Mouse (Mus musculus): ENCODE results near the gene Slc9a8.

Gene Slc9a8

GRCm38 (mm10) chr2:167447629-167448028, 26.1 kb downstream of the Slc9a8 start:
- no peak for DNase-seq (ENCODE audit: low read depth in 2 of 2, low spot score in 2 of 2)

- no peak for DNase-seq (ENCODE audit: low read depth in 2 of 2, low spot score in 2 of 2)
Observed at GRCm38 (mm10) chr2:167449331-167450275, 28.1 kb downstream of the Slc9a8 start.

- DNase-seq (ENCODE audit: low read depth in 2 of 2, low spot score in 2 of 2): no peak
Observed at GRCm38 (mm10) chr2:167450647-167451046, 29.1 kb downstream of the Slc9a8 start.

- no peak for DNase-seq (ENCODE audit: low read depth in 2 of 2, low spot score in 2 of 2)
Observed at GRCm38 (mm10) chr2:167453814-167454213, 32.3 kb downstream of the Slc9a8 start.

- DNase-seq (ENCODE audit: low read depth in 2 of 2, low spot score in 2 of 2): no peak
Observed at GRCm38 (mm10) chr2:167456361-167457020, 35.0 kb downstream of the Slc9a8 start.

- DNase-seq (ENCODE audit: low read depth in 2 of 2, low spot score in 2 of 2): no peak
Observed at GRCm38 (mm10) chr2:167457213-167457612, 35.7 kb downstream of the Slc9a8 start.

GRCm38 (mm10) chr2:167458548-167458947, 37.0 kb downstream of the Slc9a8 start:
- DNase-seq (ENCODE audit: low read depth in 2 of 2, low spot score in 2 of 2): no peak

GRCm38 (mm10) chr2:167459071-167459865, 37.8 kb downstream of the Slc9a8 start:
- DNase-seq (ENCODE audit: low read depth in 2 of 2, low spot score in 2 of 2): no peak

GRCm38 (mm10) chr2:167462954-167463353, 41.4 kb downstream of the Slc9a8 start:
- peak in 1 of 2 experiments; percentile 17 for DNase-seq (ENCODE audit: low read depth in 2 of 2, low spot score in 2 of 2)

GRCm38 (mm10) chr2:167463802-167464201, 42.3 kb downstream of the Slc9a8 start:
- no peak for DNase-seq (ENCODE audit: low read depth in 2 of 2, low spot score in 2 of 2)

GRCm38 (mm10) chr2:167465951-167466350, 44.4 kb downstream of the Slc9a8 start:
- no peak for DNase-seq (ENCODE audit: low read depth in 2 of 2, low spot score in 2 of 2)

- DNase-seq (ENCODE audit: low read depth in 2 of 2, low spot score in 2 of 2): no peak
Observed at GRCm38 (mm10) chr2:167467214-167467613, 45.7 kb downstream of the Slc9a8 start.

GRCm38 (mm10) chr2:167468444-167468843, 46.9 kb downstream of the Slc9a8 start:
- no peak for DNase-seq (ENCODE audit: low read depth in 2 of 2, low spot score in 2 of 2)

- no peak for DNase-seq (ENCODE audit: low read depth in 2 of 2, low spot score in 2 of 2)
Observed at GRCm38 (mm10) chr2:167470611-167471010, 49.1 kb downstream of the Slc9a8 start.

GRCm38 (mm10) chr2:167471585-167471984, 50.1 kb downstream of the Slc9a8 start:
- DNase-seq (ENCODE audit: low read depth in 2 of 2, low spot score in 2 of 2): no peak

- no peak for DNase-seq (ENCODE audit: low read depth in 2 of 2, low spot score in 2 of 2)
Observed at GRCm38 (mm10) chr2:167474218-167474617, 52.7 kb downstream of the Slc9a8 start.

GRCm38 (mm10) chr2:167475596-167475995, 54.1 kb downstream of the Slc9a8 start:
- no peak for DNase-seq (ENCODE audit: low read depth in 2 of 2, low spot score in 2 of 2)

GRCm38 (mm10) chr2:167476200-167476688, 54.7 kb downstream of the Slc9a8 start:
- no peak for DNase-seq (ENCODE audit: low read depth in 2 of 2, low spot score in 2 of 2)

GRCm38 (mm10) chr2:167476762-167477161, 55.2 kb downstream of the Slc9a8 start:
- DNase-seq (ENCODE audit: low read depth in 2 of 2, low spot score in 2 of 2): no peak

- no peak for DNase-seq (ENCODE audit: low read depth in 2 of 2, low spot score in 2 of 2)
Observed at GRCm38 (mm10) chr2:167478128-167478527, 56.6 kb downstream of the Slc9a8 start.

- no peak for DNase-seq (ENCODE audit: low read depth in 2 of 2, low spot score in 2 of 2)
Observed at GRCm38 (mm10) chr2:167479501-167479900, 58.0 kb downstream of the Slc9a8 start.

Data from CD8-positive naive resting alpha-beta T cell, adult 2 months (primary cell).